Mouse (Mus musculus): ENCODE measurements at regions not wholly inside any gene's neighbourhood (a gene's known extent, or its start where the extent isn't known, plus 50 kb on each side); places are given as distances from the start of the nearest gene placed in this dataset.

DNA sequence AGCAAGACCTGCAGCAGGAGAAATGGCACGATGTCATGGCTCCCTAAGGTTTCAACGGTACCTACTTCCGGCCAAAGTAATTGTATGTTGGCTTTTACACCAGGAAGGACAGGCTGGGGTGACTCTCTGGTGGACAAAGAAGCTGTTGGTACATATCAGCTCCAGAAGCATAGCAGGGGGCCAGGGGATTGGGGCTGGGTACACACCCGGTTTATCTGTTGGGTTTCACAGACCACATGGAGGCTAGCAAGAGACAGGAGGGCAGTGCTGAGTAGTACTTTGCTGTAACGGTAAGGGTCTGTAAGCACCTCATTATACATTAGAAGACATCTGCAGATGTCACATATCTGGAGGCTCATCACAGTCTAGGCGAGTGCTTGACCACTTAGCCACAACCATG, 164.0 kb upstream of the Ubl3 start:
- Histone ChIP-seq H3K27ac (peak overlapping the region; percentile 18; the same call in 1 of the 2 replicates), H3K4me3 (replicated peaks) (no peak overlapping the region), H3K9me3 (replicated peaks) (peaks cover 11% of the 10 kb centered on the region), H3K9ac (peak overlapping the region; percentile 6; the same call in 1 of the 2 replicates), H3K4me2 (0 out of 2 replicates have a peak overlapping the region, but pooled peaks have one; percentile 2), H3K36me3 (no peaks in the 10 kb centered on the region), H3K27me3 (no peaks in the 10 kb centered on the region), H3K4me1 (replicated peaks) (peaks cover 28% of the 10 kb centered on the region)
- 47% methylated on average over 6 of the region's 6 CpGs for WGBS (ENCODE audit: insufficient replicate concordance)
- DNase-seq (peak; percentile 20), ATAC-seq (ENCODE audit: low read depth) (peak; percentile 86)

DNA sequence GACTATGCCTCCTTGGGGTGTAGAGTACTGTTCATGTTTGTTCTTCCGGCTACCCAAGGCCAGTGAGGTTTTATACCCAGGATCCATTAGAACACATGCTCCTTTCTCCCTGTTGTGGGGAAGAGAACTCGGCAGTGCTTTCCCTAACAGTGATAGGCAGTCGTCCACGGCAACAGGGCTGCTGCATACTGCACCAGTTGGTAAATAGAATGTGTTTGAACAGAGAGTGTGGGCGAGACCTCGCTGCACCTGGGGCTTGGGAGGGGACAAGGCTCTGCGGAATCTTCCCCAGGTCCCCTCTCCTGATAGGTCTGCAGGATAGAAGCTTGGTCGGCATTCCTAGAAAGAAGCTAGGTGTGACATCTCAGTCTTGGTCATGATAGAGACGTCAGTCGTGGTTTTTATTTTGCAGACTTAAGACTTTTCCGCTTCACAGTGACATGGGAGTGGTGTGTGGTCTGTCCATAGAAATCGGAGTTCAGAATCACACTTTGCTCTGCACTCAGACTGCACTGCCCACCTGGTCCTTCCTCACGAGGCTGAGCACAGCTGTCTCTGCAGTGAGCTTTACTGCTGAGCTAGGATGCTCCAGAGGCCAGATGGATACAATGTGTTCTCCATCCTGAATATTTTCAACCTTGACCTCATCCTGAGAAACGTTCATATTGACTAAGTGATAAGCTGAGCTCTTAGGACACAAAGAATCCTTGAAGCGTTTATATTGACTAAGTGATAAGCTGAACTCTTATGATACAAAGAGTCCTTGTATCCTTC, 162.8 kb upstream of the Ubl3 start:
- DNase-seq (no peak), ATAC-seq (ENCODE audit: low read depth) (peak; percentile 54)
- Histone ChIP-seq H3K9me3 (replicated peaks) (peaks cover 11% of the 10 kb centered on the region), H3K4me1 (replicated peaks) (peaks cover 28% of the 10 kb centered on the region), H3K27me3 (no peaks in the 10 kb centered on the region), H3K4me2 (no peak overlapping the region), H3K36me3 (no peaks in the 10 kb centered on the region), H3K4me3 (replicated peaks) (no peak overlapping the region), H3K9ac (no peak overlapping the region), H3K27ac (no peak overlapping the region)
- 56% methylated on average over 15 of the region's 15 CpGs for WGBS (ENCODE audit: insufficient replicate concordance)

DNA sequence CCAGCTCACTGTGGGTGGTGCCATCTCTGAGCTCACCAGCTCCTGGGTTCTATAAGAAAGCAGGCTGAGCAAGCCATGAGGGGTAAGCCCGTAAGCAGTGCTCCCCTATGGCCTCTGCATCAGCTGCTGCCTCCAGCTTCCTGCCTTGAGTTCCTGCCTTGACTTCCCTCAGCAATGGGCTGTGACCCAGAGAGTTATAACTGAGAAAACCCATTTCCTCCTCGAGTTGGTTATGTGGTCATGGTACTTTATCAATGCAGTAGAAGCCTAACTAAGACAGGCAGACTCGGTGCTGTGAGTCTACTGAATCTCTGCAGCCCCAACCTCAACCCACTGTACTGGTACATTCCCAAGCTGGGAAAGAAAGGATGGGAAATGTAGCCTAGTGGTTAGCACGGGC, 162.2 kb upstream of the Ubl3 start:
- H3K36me3 ChIP-seq = no peaks in the 10 kb centered on the region
- 43% methylated on average over 4 of the region's 4 CpGs for WGBS (ENCODE audit: insufficient replicate concordance)
- no peak overlapping the region for H3K9ac ChIP-seq
- DNase-seq (no peak), ATAC-seq (ENCODE audit: low read depth) (no peak)
- H3K27ac ChIP-seq = no peak overlapping the region
- no peak overlapping the region for H3K4me2 ChIP-seq
- H3K27me3 ChIP-seq = no peaks in the 10 kb centered on the region
- no peak overlapping the region for H3K4me3 ChIP-seq (replicated peaks)
- H3K4me1 ChIP-seq (replicated peaks) = peaks cover 28% of the 10 kb centered on the region
- H3K9me3 ChIP-seq (replicated peaks) = peaks cover 11% of the 10 kb centered on the region

DNA sequence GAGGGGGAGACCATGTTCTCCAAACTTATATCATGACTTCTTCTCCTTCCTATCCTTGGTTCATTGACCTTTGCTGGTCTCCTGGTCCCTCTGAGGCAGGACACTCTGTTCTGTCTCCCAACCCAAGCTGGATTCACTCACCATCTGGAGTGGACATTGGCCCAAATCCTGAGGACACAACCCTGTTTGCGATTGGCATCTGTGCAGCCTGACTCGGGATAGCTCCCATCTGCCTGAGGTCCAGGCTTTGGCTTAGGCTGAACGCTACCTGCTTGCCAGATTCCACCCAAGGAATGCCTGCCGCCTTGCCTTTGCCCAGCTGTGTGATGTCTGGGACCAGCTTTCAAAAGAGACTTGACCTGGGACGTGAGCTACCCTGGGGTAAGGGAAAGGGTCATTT, 161.2 kb upstream of the Ubl3 start:
- no peak overlapping the region for H3K9ac ChIP-seq
- peaks cover 4% of the 10 kb centered on the region; the same call in 1 of the 2 replicates for H3K27me3 ChIP-seq
- H3K4me2 ChIP-seq = no peak overlapping the region
- ATAC-seq (ENCODE audit: low read depth) (no peak), DNase-seq (no peak)
- no peak overlapping the region for H3K4me3 ChIP-seq (replicated peaks)
- H3K9me3 ChIP-seq (replicated peaks) = peaks cover 10% of the 10 kb centered on the region
- 71% methylated on average over 5 of the region's 5 CpGs for WGBS (ENCODE audit: insufficient replicate concordance)
- no peaks in the 10 kb centered on the region for H3K36me3 ChIP-seq
- no peak overlapping the region for H3K27ac ChIP-seq
- H3K4me1 ChIP-seq (replicated peaks) = peaks cover 33% of the 10 kb centered on the region

DNA sequence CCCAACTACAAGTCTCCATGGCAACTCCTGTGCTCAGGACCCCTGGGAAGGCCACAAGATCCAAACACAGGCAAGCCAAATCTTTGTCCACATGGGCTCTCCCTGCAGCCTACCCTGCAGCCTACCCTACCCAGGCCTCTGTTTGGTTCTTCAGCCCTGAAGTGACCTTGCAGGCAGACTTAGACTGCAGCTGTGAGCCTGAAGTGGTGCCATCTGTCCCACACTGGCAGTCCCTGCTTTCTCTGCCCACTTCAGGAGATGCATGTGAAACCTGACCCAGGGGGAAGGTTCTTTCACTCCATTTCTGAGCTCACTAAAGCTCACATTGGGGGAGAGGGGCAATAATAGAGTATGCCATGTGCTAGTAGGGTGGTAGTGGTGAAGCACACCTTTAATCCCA, 160.4 kb upstream of the Ubl3 start:
- no peak overlapping the region for H3K27ac ChIP-seq
- peaks cover 9% of the 10 kb centered on the region; the same call in 1 of the 2 replicates for H3K27me3 ChIP-seq
- ATAC-seq (ENCODE audit: low read depth) (no peak), DNase-seq (no peak)
- H3K4me3 ChIP-seq (replicated peaks) = no peak overlapping the region
- H3K36me3 ChIP-seq = no peaks in the 10 kb centered on the region
- peaks cover 40% of the 10 kb centered on the region for H3K4me1 ChIP-seq (replicated peaks)
- H3K9ac ChIP-seq = no peak overlapping the region
- H3K9me3 ChIP-seq (replicated peaks) = peaks cover 2% of the 10 kb centered on the region; the same call in 1 of the 2 replicates
- no peak overlapping the region for H3K4me2 ChIP-seq

DNA sequence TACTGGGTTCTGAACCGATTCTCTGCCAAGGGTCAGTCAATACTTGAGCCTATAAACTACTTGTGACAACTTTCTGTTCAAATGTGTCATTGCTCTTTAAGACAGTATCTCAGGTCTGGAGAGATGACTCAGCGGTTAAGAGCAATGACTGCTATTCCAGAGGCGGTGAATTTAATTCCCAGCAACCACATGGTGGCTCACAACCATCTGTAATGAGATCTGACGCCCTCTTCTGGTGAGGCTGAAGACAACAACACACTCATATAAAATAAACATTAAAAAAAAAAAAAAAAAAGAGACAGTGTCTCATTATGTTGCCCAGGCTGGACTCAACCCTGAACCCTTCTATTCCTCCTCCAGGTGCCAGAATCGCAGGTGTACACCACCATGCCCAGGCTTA, 159.0 kb upstream of the Ubl3 start:
- Histone ChIP-seq H3K4me3 (replicated peaks) (no peak overlapping the region), H3K9me3 (replicated peaks) (no peaks in the 10 kb centered on the region), H3K27ac (no peak overlapping the region), H3K27me3 (peaks cover 9% of the 10 kb centered on the region; the same call in 1 of the 2 replicates), H3K9ac (no peak overlapping the region), H3K4me1 (replicated peaks) (peaks cover 34% of the 10 kb centered on the region), H3K4me2 (no peak overlapping the region), H3K36me3 (no peaks in the 10 kb centered on the region)
- no peak for DNase-seq
- 48% methylated on average over 5 of the region's 5 CpGs for WGBS (ENCODE audit: insufficient replicate concordance)
- no peak for ATAC-seq (ENCODE audit: low read depth)

DNA sequence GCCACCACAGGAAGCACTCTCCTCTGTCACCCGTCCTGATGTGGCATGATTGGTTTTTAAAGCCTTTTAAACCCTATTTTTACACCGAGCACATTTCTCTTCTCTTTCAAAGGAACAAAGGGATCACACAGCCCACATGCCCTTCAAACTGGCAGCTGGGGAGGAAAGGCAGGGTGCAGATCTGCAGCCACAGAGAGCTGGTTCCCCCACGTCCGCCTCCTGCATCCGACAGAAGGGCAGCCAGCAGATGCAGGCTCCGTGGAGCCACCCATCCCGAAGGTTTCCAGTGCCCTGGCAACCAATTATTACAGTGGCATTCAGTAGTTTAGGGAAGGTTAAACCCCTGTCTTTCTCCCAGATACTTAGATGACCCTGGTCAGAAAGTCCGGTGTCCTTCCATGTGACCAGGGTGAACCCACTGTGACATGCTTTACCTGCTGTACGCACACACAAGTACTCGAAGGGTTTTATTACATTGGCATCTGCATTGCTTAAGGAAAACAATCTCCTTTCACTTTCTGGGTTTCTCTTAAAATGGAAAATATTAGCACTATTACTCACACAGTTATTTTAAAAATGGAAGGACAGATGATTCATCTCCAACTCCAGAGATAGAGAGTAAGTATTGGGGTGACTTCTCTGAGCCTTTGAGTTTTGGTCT, 156.7 kb upstream of the Ubl3 start:
- DNase-seq (no peak), ATAC-seq (ENCODE audit: low read depth) (no peak)
- Histone ChIP-seq H3K4me2 (no peak overlapping the region), H3K9me3 (replicated peaks) (no peaks in the 10 kb centered on the region), H3K4me3 (replicated peaks) (no peak overlapping the region), H3K27ac (no peak overlapping the region), H3K4me1 (replicated peaks) (peaks cover 12% of the 10 kb centered on the region), H3K27me3 (peaks cover 9% of the 10 kb centered on the region; the same call in 1 of the 2 replicates), H3K9ac (no peak overlapping the region), H3K36me3 (no peaks in the 10 kb centered on the region)
- WGBS (ENCODE audit: insufficient replicate concordance) = 34% methylated on average over 10 of the region's 10 CpGs

DNA sequence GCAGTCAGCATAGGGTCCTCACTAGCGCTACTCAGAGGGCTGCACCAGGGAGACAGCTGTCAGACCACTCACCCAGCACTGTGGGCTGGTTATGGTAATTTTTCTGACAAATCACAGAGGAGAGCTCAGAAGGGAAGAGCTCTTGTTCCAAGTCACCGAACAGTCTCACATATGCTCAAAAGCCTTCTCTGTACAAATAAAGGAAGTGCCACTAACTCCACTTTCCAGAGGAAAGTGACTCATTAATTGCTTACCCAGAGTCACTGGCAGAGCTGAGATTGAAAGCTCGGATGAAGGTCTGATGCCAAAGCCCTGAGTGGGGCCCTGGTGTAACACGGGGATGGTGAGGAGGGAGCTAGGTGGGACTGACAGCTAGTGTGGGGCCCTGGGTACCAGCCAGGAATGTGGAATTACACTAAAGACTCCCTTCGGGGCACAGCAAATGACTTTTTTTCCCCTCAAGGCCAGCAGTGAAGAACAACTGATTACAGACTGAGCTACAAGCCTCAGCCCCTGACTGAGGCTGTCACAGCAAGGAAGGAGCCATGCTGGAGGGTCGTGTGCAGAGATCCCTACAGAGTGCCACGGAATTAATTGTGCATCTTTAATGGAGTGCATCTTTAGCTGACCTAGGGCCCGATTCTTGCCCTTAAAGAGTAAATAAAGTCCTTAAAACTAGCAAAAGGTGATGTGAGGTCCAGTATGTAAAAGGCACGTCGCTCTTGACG, 155.6 kb upstream of the Ubl3 start:
- no peak overlapping the region for H3K4me3 ChIP-seq (replicated peaks)
- no peaks in the 10 kb centered on the region for H3K36me3 ChIP-seq
- DNase-seq (no peak), ATAC-seq (ENCODE audit: low read depth) (no peak)
- no peak overlapping the region for H3K9ac ChIP-seq
- H3K27ac ChIP-seq = no peak overlapping the region; the same call in 1 of the 2 replicates
- H3K27me3 ChIP-seq = peaks cover 9% of the 10 kb centered on the region; the same call in 1 of the 2 replicates
- H3K4me1 ChIP-seq (replicated peaks) = peaks cover 12% of the 10 kb centered on the region; the same call in 1 of the 2 replicates
- H3K9me3 ChIP-seq (replicated peaks) = no peaks in the 10 kb centered on the region
- H3K4me2 ChIP-seq = no peak overlapping the region
- 26% methylated on average over 11 of the region's 11 CpGs for WGBS (ENCODE audit: insufficient replicate concordance)

DNA sequence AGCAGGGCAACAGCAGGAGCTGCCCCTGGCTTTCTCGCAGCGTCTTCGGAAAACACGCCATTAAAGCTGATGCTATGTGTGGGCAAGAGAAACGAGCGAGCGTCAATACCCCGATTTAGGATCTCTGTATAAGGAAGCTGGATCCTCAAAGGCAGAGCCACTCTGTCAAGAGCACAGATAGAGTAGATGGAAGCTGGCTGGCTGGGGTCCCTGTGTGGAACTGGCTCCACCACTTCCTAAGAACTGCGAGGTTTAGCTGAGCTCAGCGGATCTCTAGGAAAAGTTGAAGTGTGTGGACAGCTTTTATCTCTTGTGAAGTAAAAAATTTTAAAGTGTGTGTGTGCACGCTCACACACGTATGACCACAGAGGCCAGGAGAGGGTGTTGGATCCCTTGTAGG, 154.7 kb upstream of the Ubl3 start:
- no peak overlapping the region for H3K27ac ChIP-seq
- H3K9me3 ChIP-seq (replicated peaks) = no peaks in the 10 kb centered on the region
- DNase-seq (no peak), ATAC-seq (ENCODE audit: low read depth) (no peak)
- 71% methylated on average over 12 of the region's 12 CpGs for WGBS (ENCODE audit: insufficient replicate concordance)
- peaks cover 9% of the 10 kb centered on the region; the same call in 1 of the 2 replicates for H3K27me3 ChIP-seq
- peaks cover 12% of the 10 kb centered on the region; the same call in 1 of the 2 replicates for H3K4me1 ChIP-seq (replicated peaks)
- H3K9ac ChIP-seq = no peak overlapping the region
- H3K36me3 ChIP-seq = no peaks in the 10 kb centered on the region
- H3K4me3 ChIP-seq (replicated peaks) = no peak overlapping the region
- no peak overlapping the region for H3K4me2 ChIP-seq

DNA sequence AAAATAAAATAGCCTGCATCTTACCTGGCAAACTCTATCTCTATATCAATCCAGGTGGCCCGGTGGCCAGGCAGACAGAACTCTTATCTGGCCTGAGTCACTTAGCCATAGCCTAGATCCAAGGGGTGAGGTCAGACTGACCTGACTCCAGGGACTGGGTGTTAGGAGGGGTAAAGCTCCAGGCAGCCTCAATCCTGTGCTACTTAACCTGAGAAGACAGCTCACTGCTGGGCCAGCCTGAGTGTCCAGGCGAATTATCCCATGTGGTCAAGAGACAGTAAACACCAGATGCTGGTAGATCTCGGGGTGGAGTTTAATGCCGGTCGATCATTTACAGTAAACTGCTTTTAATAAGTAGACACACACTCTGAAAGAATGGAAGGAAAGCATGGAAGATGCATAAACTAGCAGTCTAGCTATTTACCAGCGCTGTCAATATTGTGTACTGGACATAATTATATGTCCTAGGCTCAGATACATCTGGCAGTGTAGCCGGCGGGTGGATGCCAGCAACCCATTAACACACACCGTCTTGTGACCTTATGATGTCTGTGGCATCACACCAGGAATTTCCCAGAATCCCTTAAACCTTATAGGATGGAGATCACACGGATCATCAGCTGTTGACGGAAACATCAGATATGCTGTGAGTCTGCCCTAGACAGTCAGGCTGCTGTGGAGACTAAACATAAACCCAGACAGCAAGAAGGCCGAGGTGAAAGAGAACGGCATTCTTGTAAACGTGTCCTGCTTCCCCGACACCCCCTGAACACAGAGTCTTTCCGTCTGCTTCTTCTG, 153.9 kb upstream of the Ubl3 start:
- Histone ChIP-seq H3K36me3 (no peaks in the 10 kb centered on the region), H3K27ac (no peak overlapping the region), H3K4me2 (no peak overlapping the region), H3K4me3 (replicated peaks) (no peak overlapping the region), H3K9ac (no peak overlapping the region), H3K4me1 (replicated peaks) (peaks cover 18% of the 10 kb centered on the region), H3K27me3 (peaks cover 9% of the 10 kb centered on the region; the same call in 1 of the 2 replicates), H3K9me3 (replicated peaks) (no peaks in the 10 kb centered on the region)
- WGBS (ENCODE audit: insufficient replicate concordance) = 81% methylated on average over 16 of the region's 16 CpGs
- ATAC-seq (ENCODE audit: low read depth) (no peak), DNase-seq (no peak)

DNA sequence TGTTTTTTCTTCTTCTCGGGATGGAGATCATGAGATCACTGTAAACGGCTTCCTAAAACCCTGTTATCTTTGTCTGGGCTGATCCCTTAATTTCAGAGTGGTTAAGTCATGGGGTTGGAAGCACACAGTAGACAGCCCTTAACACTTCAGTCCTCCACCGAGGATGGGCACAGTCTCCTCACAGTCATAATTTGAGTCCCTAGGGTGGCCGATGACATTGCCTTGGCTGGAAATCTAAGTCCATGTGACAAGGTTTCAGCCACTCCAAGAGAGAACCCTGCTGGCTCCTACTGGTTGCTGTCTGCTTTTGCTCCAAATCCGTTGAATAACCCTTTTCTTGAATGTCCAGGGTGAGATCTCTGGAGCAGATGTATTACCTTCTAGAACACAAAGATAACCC, 152.2 kb upstream of the Ubl3 start:
- Histone ChIP-seq H3K36me3 (no peaks in the 10 kb centered on the region), H3K4me3 (replicated peaks) (no peak overlapping the region), H3K4me1 (replicated peaks) (peaks cover 18% of the 10 kb centered on the region), H3K9me3 (replicated peaks) (no peaks in the 10 kb centered on the region), H3K4me2 (no peak overlapping the region), H3K27ac (no peak overlapping the region), H3K9ac (no peak overlapping the region), H3K27me3 (peaks cover 9% of the 10 kb centered on the region; the same call in 1 of the 2 replicates)
- ATAC-seq (ENCODE audit: low read depth) (no peak), DNase-seq (no peak)
- WGBS (ENCODE audit: insufficient replicate concordance) = 49% methylated on average over 5 of the region's 5 CpGs
